Mouse (Mus musculus): Measurements from ENCODE around the gene Galnt10. TPM values are rescaled to one million over a fixed set of nuclear protein-coding genes. Genes with fewer than 3 reads are reported as not detected.

Gene Galnt10
- polyA plus RNA-seq, 1 experiment from 2014 or later: 6.3 TPM

DNA sequence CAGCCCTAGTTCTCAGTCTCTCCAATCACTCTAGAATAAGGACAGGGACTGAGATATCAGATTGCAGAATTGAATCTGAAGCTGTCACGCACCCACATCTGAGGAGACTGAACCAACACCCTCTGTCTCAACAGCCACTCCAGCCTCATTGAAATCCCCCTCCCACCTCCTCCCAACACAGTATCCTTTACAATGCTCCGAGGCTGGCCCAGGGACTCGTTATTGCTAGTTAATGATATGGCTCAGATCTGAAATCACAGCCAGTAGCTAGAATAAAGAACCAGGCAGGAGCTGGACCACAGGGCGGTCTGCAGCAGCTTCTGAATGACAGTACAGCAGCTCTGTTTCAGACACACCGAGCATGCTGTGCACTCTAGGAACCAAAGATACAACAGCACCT is 40.2 kb upstream of the Galnt10 start:
- H3K9ac ChIP-seq (ENCODE audit: low read length): no peak overlapping the region
- H3K9me3 ChIP-seq (ENCODE audit: control insufficient read depth, low read length): no peaks in the 10 kb centered on the region
- H3K4me1 ChIP-seq (ENCODE audit: control insufficient read depth in 2 of 2, insufficient read depth in 2 of 2, low read length in 2 of 2): peaks cover 2 to 9% of the 10 kb centered on the region in 2 experiments; a peak in 2 of 4 replicates
- no peak overlapping the region for H3K4me3 ChIP-seq (ENCODE audit: control insufficient read depth in 1 of 2, insufficient read depth in 1 of 2, low read depth in 1 of 2, low read length in 2 of 2)
- no peak overlapping the region for H3K27ac ChIP-seq (replicated peaks in 1 of 2; ENCODE audit: control insufficient read depth in 1 of 2, insufficient read depth in 1 of 2, low read depth in 2 of 2, low read length in 2 of 2)
- H3K27me3 ChIP-seq (ENCODE audit: control insufficient read depth, insufficient read depth, low read length): no peaks in the 10 kb centered on the region
- no peaks in the 10 kb centered on the region for H3K36me3 ChIP-seq (ENCODE audit: control insufficient read depth, insufficient read depth, low read length)
- no peak for ATAC-seq (ENCODE audit: insufficient number of reproducible peaks, insufficient read depth, low FRiP score, low read depth)
- 63% methylated on average over 5 of the region's 5 CpGs for WGBS
- no peak overlapping the region for H3K4me2 ChIP-seq (ENCODE audit: low read length)

DNA sequence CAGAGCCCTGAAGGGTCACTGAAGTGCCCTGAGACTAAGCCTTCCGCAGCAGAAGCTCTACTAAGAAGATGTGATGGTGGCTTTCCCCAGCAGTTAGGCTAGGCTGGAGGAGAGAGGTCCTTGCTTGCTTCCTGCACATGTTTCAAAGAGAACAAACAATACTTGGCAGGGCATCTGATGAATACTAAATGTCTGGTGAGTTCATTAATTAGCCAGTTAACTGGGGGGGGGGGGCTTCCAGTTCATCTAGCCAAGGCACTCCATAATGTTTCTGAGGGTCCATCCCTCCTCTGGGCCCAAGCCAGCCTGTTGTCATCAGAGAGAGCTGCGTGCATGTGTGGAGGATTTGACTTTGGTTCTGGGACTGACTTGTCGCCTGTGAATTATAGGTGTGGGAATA is 39.6 kb upstream of the Galnt10 start:
- no peak overlapping the region for H3K4me3 ChIP-seq (ENCODE audit: control insufficient read depth in 1 of 2, insufficient read depth in 1 of 2, low read depth in 1 of 2, low read length in 2 of 2)
- WGBS: 76% methylated on average over 3 of the region's 3 CpGs

DNA sequence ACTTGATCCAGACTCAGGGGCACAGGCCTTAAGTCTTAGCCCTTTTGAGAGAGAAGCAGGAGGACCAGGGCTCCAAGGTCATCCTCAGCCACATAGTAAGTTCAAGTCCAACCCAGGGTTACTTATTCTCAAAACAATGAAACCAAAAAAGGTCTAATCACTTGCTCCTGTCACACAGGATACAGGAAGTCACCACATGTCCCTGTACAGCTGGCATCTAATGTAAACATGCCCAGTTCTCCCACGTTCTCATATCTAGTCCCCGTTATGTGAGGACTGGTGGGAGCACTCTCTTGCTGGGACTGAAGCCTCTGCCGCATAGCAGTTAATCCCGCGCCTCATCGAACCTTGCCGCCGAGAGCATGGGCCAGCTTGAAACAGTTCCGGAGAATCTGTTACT is 30.7 kb upstream of the Galnt10 start:
- H3K9ac ChIP-seq (ENCODE audit: low read length): no peak overlapping the region
- H3K4me1 ChIP-seq (ENCODE audit: control insufficient read depth in 2 of 2, insufficient read depth in 2 of 2, low read length in 2 of 2): peaks cover 0 to 5% of the 10 kb centered on the region in 2 experiments; a peak in 1 of 4 replicates
- WGBS: 79% methylated on average over 9 of the region's 9 CpGs
- no peak overlapping the region for H3K4me3 ChIP-seq (ENCODE audit: control insufficient read depth in 1 of 2, insufficient read depth in 1 of 2, low read depth in 1 of 2, low read length in 2 of 2)
- ATAC-seq (ENCODE audit: insufficient number of reproducible peaks, insufficient read depth, low FRiP score, low read depth): no peak
- no peak overlapping the region for H3K4me2 ChIP-seq (ENCODE audit: low read length)
- H3K27me3 ChIP-seq (ENCODE audit: control insufficient read depth, insufficient read depth, low read length): no peaks in the 10 kb centered on the region; the same call in 1 of the 2 replicates
- no peak overlapping the region for H3K27ac ChIP-seq (replicated peaks in 1 of 2; ENCODE audit: control insufficient read depth in 1 of 2, insufficient read depth in 1 of 2, low read depth in 2 of 2, low read length in 2 of 2)
- no peaks in the 10 kb centered on the region for H3K36me3 ChIP-seq (ENCODE audit: control insufficient read depth, insufficient read depth, low read length)
- H3K9me3 ChIP-seq (ENCODE audit: control insufficient read depth, low read length): no peaks in the 10 kb centered on the region

More for the DNA sequence above, 39.6 kb upstream of the Galnt10 start:
- Histone ChIP-seq H3K4me2 (ENCODE audit: low read length) (no peak overlapping the region), H3K9ac (ENCODE audit: low read length) (no peak overlapping the region), H3K36me3 (ENCODE audit: control insufficient read depth, insufficient read depth, low read length) (no peaks in the 10 kb centered on the region), H3K4me1 (ENCODE audit: control insufficient read depth in 2 of 2, insufficient read depth in 2 of 2, low read length in 2 of 2) (peaks cover 2 to 6% of the 10 kb centered on the region in 2 experiments; a peak in 2 of 4 replicates), H3K27ac (replicated peaks in 1 of 2; ENCODE audit: control insufficient read depth in 1 of 2, insufficient read depth in 1 of 2, low read depth in 2 of 2, low read length in 2 of 2) (no peak overlapping the region), H3K9me3 (ENCODE audit: control insufficient read depth, low read length) (no peaks in the 10 kb centered on the region), H3K27me3 (ENCODE audit: control insufficient read depth, insufficient read depth, low read length) (no peaks in the 10 kb centered on the region)
- no peak for ATAC-seq (ENCODE audit: insufficient number of reproducible peaks, insufficient read depth, low FRiP score, low read depth)

DNA sequence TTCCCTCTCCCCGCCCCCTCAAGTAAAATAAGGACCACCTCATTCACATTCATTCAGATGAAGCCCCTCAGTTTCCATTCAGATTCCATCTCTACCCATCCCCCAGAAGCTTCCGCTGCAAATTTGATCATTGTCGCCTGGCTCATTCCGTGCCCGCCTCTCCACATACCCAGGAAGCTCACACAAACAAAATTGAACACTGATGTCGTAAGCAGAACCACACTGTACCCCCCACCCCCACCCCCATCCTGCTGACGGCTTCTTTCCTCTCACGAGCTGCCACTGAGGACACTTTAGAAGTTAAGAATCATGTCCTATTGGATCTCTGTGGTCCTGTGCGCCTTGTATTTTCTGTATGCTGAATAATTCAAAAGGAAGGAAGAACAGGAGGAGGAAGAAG is 30.0 kb upstream of the Galnt10 start:
- no peak for ATAC-seq (ENCODE audit: insufficient number of reproducible peaks, insufficient read depth, low FRiP score, low read depth)
- no peak overlapping the region for H3K9ac ChIP-seq (ENCODE audit: low read length)
- H3K27me3 ChIP-seq (ENCODE audit: control insufficient read depth, insufficient read depth, low read length): no peaks in the 10 kb centered on the region; the same call in 1 of the 2 replicates
- 67% methylated on average over 9 of the region's 9 CpGs for whole genome bisulfite sequencing
- peaks cover 0 to 5% of the 10 kb centered on the region in 2 experiments; a peak in 1 of 4 replicates for H3K4me1 ChIP-seq (ENCODE audit: control insufficient read depth in 2 of 2, insufficient read depth in 2 of 2, low read length in 2 of 2)
- H3K4me2 ChIP-seq (ENCODE audit: low read length): no peak overlapping the region
- no peak overlapping the region for H3K27ac ChIP-seq (replicated peaks in 1 of 2; ENCODE audit: control insufficient read depth in 1 of 2, insufficient read depth in 1 of 2, low read depth in 2 of 2, low read length in 2 of 2)
- no peak overlapping the region for H3K4me3 ChIP-seq (ENCODE audit: control insufficient read depth in 1 of 2, insufficient read depth in 1 of 2, low read depth in 1 of 2, low read length in 2 of 2)
- no peaks in the 10 kb centered on the region for H3K36me3 ChIP-seq (ENCODE audit: control insufficient read depth, insufficient read depth, low read length)
- H3K9me3 ChIP-seq (ENCODE audit: control insufficient read depth, low read length): no peaks in the 10 kb centered on the region

DNA sequence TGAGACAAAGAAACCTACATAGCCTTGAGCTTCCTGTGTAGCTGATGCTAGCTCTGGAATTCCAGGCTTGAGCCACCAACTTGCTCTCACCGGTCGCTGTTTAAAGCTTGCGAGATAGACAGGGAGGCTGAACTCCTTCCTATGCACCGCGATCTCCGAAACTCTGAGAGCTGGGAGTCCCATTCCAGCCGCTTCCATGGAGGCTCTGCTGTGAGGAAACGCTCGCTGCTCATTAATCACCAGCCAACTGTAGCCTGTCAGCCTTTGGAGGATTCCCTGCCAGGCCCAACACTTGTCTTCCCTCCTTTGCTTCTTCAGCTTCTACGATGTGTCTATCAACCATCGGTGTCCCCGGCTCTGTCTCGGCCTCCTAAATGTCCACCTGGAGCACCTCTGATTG is 29.4 kb upstream of the Galnt10 start:
- H3K9me3 ChIP-seq (ENCODE audit: control insufficient read depth, low read length): no peaks in the 10 kb centered on the region
- ATAC-seq (ENCODE audit: insufficient number of reproducible peaks, insufficient read depth, low FRiP score, low read depth): no peak
- no peak overlapping the region for H3K4me3 ChIP-seq (ENCODE audit: control insufficient read depth in 1 of 2, insufficient read depth in 1 of 2, low read depth in 1 of 2, low read length in 2 of 2)
- no peak overlapping the region for H3K27ac ChIP-seq (replicated peaks in 1 of 2; ENCODE audit: control insufficient read depth in 1 of 2, insufficient read depth in 1 of 2, low read depth in 2 of 2, low read length in 2 of 2)
- no peaks in the 10 kb centered on the region for H3K36me3 ChIP-seq (ENCODE audit: control insufficient read depth, insufficient read depth, low read length)
- peaks cover 0 to 5% of the 10 kb centered on the region in 2 experiments; a peak in 1 of 4 replicates for H3K4me1 ChIP-seq (ENCODE audit: control insufficient read depth in 2 of 2, insufficient read depth in 2 of 2, low read length in 2 of 2)
- WGBS: 36% methylated on average over 13 of the region's 13 CpGs
- H3K4me2 ChIP-seq (ENCODE audit: low read length): no peak overlapping the region
- no peak overlapping the region for H3K9ac ChIP-seq (ENCODE audit: low read length)
- no peaks in the 10 kb centered on the region; the same call in 1 of the 2 replicates for H3K27me3 ChIP-seq (ENCODE audit: control insufficient read depth, insufficient read depth, low read length)

DNA sequence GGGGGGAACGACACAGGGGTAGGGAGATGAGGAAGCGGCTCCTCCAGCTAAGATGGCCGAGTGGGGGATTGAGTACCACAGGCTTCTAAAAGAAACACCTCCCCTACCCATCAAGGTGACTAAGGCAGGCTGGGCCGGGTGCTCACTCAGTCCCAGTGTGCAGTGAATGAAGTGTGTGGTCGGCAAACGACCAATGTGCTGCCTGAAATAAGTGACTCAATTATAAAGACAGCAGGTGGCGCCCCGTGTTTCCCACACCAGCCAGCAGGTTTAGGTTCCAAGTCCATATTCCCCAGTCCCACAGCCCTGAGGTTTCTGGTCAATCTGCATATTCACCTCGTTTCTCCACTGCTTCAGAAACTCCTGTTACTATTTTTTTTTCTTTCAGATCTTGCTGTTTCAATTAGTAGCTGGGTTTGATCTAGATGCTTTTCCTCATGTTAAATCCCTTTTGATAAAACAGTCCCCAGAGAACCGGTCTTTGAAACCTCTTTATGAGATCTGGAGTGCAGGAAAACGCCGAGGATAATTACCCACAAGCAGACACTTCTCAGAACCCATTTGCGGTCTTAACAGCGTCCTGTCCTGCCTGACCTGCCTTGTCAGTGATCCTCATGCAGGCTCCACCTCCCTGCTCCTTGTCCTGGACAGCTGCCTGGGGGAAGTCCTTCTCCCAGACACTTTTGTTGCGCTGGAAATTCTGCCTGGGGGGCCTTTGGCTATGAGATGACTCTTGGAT is 27.5 kb upstream of the Galnt10 start:
- WGBS: 29% methylated on average over 15 of the region's 15 CpGs
- ATAC-seq (ENCODE audit: insufficient number of reproducible peaks, insufficient read depth, low FRiP score, low read depth): no peak

DNA sequence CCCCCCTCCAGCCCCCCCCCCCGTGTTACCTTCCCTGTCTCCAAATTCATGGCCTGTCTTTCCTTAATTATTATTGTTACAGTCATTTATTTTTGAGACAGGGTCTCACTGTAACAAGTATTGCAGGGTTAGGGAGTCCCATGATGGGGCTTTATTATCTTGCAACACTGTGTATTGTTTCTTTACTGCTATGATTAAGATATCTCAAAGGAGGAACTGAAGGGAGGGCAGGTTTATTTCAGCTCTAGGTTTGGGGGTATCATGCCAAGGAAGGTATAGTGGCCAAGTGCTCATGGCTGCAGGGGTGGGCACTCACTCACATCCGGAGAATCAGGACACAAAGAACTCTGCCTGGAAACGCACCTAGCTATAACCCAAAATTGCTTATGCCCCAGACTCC is 23.8 kb upstream of the Galnt10 start:
- Histone ChIP-seq H3K9ac (ENCODE audit: low read length) (no peak overlapping the region), H3K4me1 (ENCODE audit: control insufficient read depth in 2 of 2, insufficient read depth in 2 of 2, low read length in 2 of 2) (peaks cover 0 to 2% of the 10 kb centered on the region in 2 experiments; a peak in 1 of 4 replicates), H3K4me3 (ENCODE audit: control insufficient read depth in 1 of 2, insufficient read depth in 1 of 2, low read depth in 1 of 2, low read length in 2 of 2) (no peak overlapping the region), H3K9me3 (ENCODE audit: control insufficient read depth, low read length) (no peaks in the 10 kb centered on the region), H3K27ac (replicated peaks in 1 of 2; ENCODE audit: control insufficient read depth in 1 of 2, insufficient read depth in 1 of 2, low read depth in 2 of 2, low read length in 2 of 2) (no peak overlapping the region), H3K27me3 (ENCODE audit: control insufficient read depth, insufficient read depth, low read length) (no peaks in the 10 kb centered on the region), H3K36me3 (ENCODE audit: control insufficient read depth, insufficient read depth, low read length) (no peaks in the 10 kb centered on the region), H3K4me2 (ENCODE audit: low read length) (no peak overlapping the region)
- WGBS: 82% methylated on average over 3 of the region's 3 CpGs
- ATAC-seq (ENCODE audit: insufficient number of reproducible peaks, insufficient read depth, low FRiP score, low read depth): no peak

More for the DNA sequence above, 27.5 kb upstream of the Galnt10 start:
- Histone ChIP-seq H3K36me3 (ENCODE audit: control insufficient read depth, insufficient read depth, low read length) (no peaks in the 10 kb centered on the region), H3K4me3 (ENCODE audit: control insufficient read depth in 1 of 2, insufficient read depth in 1 of 2, low read depth in 1 of 2, low read length in 2 of 2) (no peak overlapping the region), H3K9me3 (ENCODE audit: control insufficient read depth, low read length) (no peaks in the 10 kb centered on the region), H3K9ac (ENCODE audit: low read length) (no peak overlapping the region), H3K27ac (replicated peaks in 1 of 2; ENCODE audit: control insufficient read depth in 1 of 2, insufficient read depth in 1 of 2, low read depth in 2 of 2, low read length in 2 of 2) (no peak overlapping the region), H3K27me3 (ENCODE audit: control insufficient read depth, insufficient read depth, low read length) (no peaks in the 10 kb centered on the region; the same call in 1 of the 2 replicates), H3K4me1 (ENCODE audit: control insufficient read depth in 2 of 2, insufficient read depth in 2 of 2, low read length in 2 of 2) (peaks cover 0 to 5% of the 10 kb centered on the region in 2 experiments; a peak in 1 of 4 replicates), H3K4me2 (ENCODE audit: low read length) (no peak overlapping the region)
